12 mouse cellular contexts compared by ENCODE assay signal in genomic region chr13:83724196-83724595, GRCm38 (mm10).
A peak's percentile ranks its signal among the peaks of the same experiment; 100 is the strongest.
DNase-seq lines count a peak whose midpoint lies in the region; ATAC-seq and TF ChIP-seq lines count a peak whose summit lies in the region.
"Had no signal": no experiment of that assay in that cellular context is flagged by ENCODE, and none has a peak within 500 bp of the region (broad histone marks: within the 10 kb centered on the region; RNA-seq: fewer than 3 reads in every experiment).

No protein-coding gene starts in this region.

- no peak for TF ChIP-seq POLR2A in cortical plate, adult 2 months (IDR thresholded peaks at IDR 0.05; ENCODE audit: extremely low read depth, insufficient read depth, low read length)

- no peak for TF ChIP-seq EP300 in stomach, postnatal 0 days (optimal IDR thresholded peaks at IDR 0.05)

- peaks cover 12% of the 10 kb centered on the region for H3K27me3 ChIP-seq in hindbrain, embryonic 11.5 days (ENCODE audit: control insufficient read depth, insufficient read depth, low read length)
- H3K27me3 ChIP-seq in midbrain, embryonic 15.5 days (replicated peaks): no peaks in the 10 kb centered on the region
- H3K27me3 ChIP-seq in stomach, postnatal 0 days (ENCODE audit: control insufficient read depth, insufficient read depth, low read length): peaks cover 39% of the 10 kb centered on the region

- peak overlapping the region; percentile 60 for H3K4me2 ChIP-seq in hindbrain, embryonic 11.5 days (replicated peaks; ENCODE audit: low read depth, low read length)
- peak overlapping the region; percentile 62 for H3K4me2 ChIP-seq in midbrain, embryonic 15.5 days
- H3K4me2 ChIP-seq in stomach, postnatal 0 days (replicated peaks; ENCODE audit: low read depth): no peak overlapping the region
- H3K4me2 ChIP-seq: limb, embryonic 15.5 days had no signal

- no peaks in the 10 kb centered on the region for H3K9me3 ChIP-seq in hindbrain, embryonic 11.5 days (ENCODE audit: control insufficient read depth, low read length)
- H3K9me3 ChIP-seq in midbrain, embryonic 15.5 days: no peaks in the 10 kb centered on the region
- no peaks in the 10 kb centered on the region for H3K9me3 ChIP-seq in stomach, postnatal 0 days (ENCODE audit: control insufficient read depth, low read length)
- H3K9me3 ChIP-seq: limb, embryonic 15.5 days had no signal

- H3K27ac ChIP-seq in cortical plate, adult 2 months (ENCODE audit: insufficient read depth, low read length): peak overlapping the region; percentile 94; the same call in 1 of the 2 replicates
- H3K27ac ChIP-seq in hindbrain, embryonic 11.5 days (ENCODE audit: low read depth, low read length): peak overlapping the region; percentile 100
- H3K27ac ChIP-seq in midbrain, embryonic 15.5 days: peak overlapping the region; percentile 98
- no peak overlapping the region for H3K27ac ChIP-seq in stomach, postnatal 0 days (replicated peaks)
- H3K27ac ChIP-seq: limb, embryonic 15.5 days had no signal

- DNase-seq in cerebellum, postnatal 10 days: peak; percentile 76 to 78
- peak; percentile 43 for DNase-seq in hindbrain, embryonic 11.5 days (ENCODE audit: low spot score)
- DNase-seq in stomach, postnatal 0 days (ENCODE audit: low spot score): no peak
- no peak for DNase-seq in yolk sac, embryonic 10.5 days (ENCODE audit: low spot score)
- no peak for DNase-seq in frontal cortex, postnatal 25 days (ENCODE audit: low spot score in 2 of 2)
- DNase-seq: gastrocnemius, postnatal 36 days; kidney, adult 9 months had no signal

- no peak for ATAC-seq in cerebellum, adult (ENCODE audit: insufficient number of reproducible peaks, low FRiP score, low TSS enrichment)
- no peak for ATAC-seq in hindbrain, embryonic 11.5 days (ENCODE audit: low FRiP score)
- ATAC-seq in midbrain, embryonic 15.5 days (replicated peaks): no peak
- no peak for ATAC-seq in stomach, postnatal 0 days (ENCODE audit: low FRiP score, low TSS enrichment)

- H3K4me1 ChIP-seq in cortical plate, adult 2 months (ENCODE audit: control insufficient read depth, insufficient read depth, low read length): no peaks in the 10 kb centered on the region
- no peaks in the 10 kb centered on the region for H3K4me1 ChIP-seq in hindbrain, embryonic 11.5 days (replicated peaks; ENCODE audit: control insufficient read depth, insufficient read depth, low read length)
- H3K4me1 ChIP-seq in midbrain, embryonic 15.5 days: peaks cover 7% of the 10 kb centered on the region; the same call in 1 of the 2 replicates
- H3K4me1 ChIP-seq in stomach, postnatal 0 days (replicated peaks; ENCODE audit: control insufficient read depth, insufficient read depth): no peaks in the 10 kb centered on the region

- no peaks in the 10 kb centered on the region for H3K36me3 ChIP-seq in hindbrain, embryonic 11.5 days (ENCODE audit: control insufficient read depth, insufficient read depth, low read length)
- H3K36me3 ChIP-seq in midbrain, embryonic 15.5 days (replicated peaks): no peaks in the 10 kb centered on the region
- no peaks in the 10 kb centered on the region for H3K36me3 ChIP-seq in stomach, postnatal 0 days (ENCODE audit: control insufficient read depth, insufficient read depth, low read length)
- H3K36me3 ChIP-seq: limb, embryonic 15.5 days had no signal

- no peak for TF ChIP-seq CTCF in cortical plate, adult 2 months (IDR thresholded peaks at IDR 0.05; ENCODE audit: extremely low read depth, insufficient read depth, low read length)
- no peak for TF ChIP-seq CTCF in stomach, postnatal 0 days (IDR thresholded peaks at IDR 0.05; ENCODE audit: low read depth)

- peak overlapping the region; percentile 70 for H3K9ac ChIP-seq in hindbrain, embryonic 11.5 days (ENCODE audit: low read depth, low read length)
- H3K9ac ChIP-seq in midbrain, embryonic 15.5 days: peak overlapping the region; percentile 74
- no peak overlapping the region for H3K9ac ChIP-seq in stomach, postnatal 0 days (ENCODE audit: low read length)
- H3K9ac ChIP-seq: limb, embryonic 15.5 days had no signal

- H3K4me3 ChIP-seq in cortical plate, adult 2 months (ENCODE audit: insufficient read depth, low read length): peak overlapping the region; percentile 74
- peak overlapping the region; percentile 90 for H3K4me3 ChIP-seq in hindbrain, embryonic 11.5 days (ENCODE audit: low read depth, low read length)
- peak overlapping the region; percentile 50 for H3K4me3 ChIP-seq in midbrain, embryonic 15.5 days
- H3K4me3 ChIP-seq in stomach, postnatal 0 days (ENCODE audit: low read depth, low read length): no peak overlapping the region
- H3K4me3 ChIP-seq: erythroblast, embryonic 14.5 days; limb, embryonic 15.5 days had no signal

- 24% methylated on average over 3 of the region's 3 CpGs for WGBS in hindbrain, embryonic 11.5 days
- WGBS in midbrain, embryonic 15.5 days: 19% methylated on average over 3 of the region's 3 CpGs
- 17% methylated on average over 3 of the region's 3 CpGs for WGBS in stomach, postnatal 0 days

Comparison
In these comparisons a context has a peak if more than half of its experiments do, and no peak if none do; other contexts are left out.
1. DNase-seq: peak in cerebellum, postnatal 10 days (2 of 2) and hindbrain, embryonic 11.5 days (single experiment); none in stomach, postnatal 0 days (single experiment), yolk sac, embryonic 10.5 days (single experiment) and frontal cortex, postnatal 25 days (0 of 2).